Comparison of ENCODE assay signal across 26 mouse cellular contexts in the genomic region with DNA sequence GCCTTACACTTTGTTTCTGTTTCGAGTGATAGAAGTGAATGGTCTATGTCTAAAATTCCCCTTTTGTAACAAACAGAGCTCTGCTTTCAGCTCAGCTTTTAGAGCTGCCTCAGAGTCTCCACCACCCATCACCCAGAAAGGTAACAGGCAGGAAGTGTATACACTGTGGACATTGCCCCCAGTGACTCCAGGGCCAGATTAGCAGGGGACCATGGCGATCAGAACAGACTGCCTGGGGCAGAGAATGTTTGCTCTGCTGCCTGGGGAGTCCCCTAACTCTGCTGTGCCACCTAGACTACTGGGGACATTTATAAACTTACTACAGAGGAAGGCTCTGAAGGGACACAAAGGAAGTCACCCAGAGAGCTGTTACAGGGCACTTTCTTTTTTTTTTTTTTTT. TPM values are rescaled to one million over a fixed set of nuclear protein-coding genes. Genes with fewer than 3 reads are reported as not detected.
"Had no signal": no experiment of that assay in that cellular context is flagged by ENCODE, and none has a peak within 500 bp of the region (broad histone marks: within the 10 kb centered on the region; RNA-seq: fewer than 3 reads in every experiment).

No protein-coding gene starts in this region.

- H3K36me3 ChIP-seq: lung, embryonic 15.5 days; midbrain, embryonic 10.5 days; stomach, embryonic 15.5 days had no signal

- H3K9ac ChIP-seq: lung, embryonic 15.5 days; stomach, embryonic 15.5 days had no signal

- DNase-seq: kidney, adult 2 months; kidney, postnatal 25 days; layer of hippocampus, adult 9-11 months; lung, adult 18-20 months; lung, postnatal 10 days; lung, postnatal 36 days; midbrain, embryonic 14.5 days; right cerebral cortex, postnatal 25 days; spleen, adult 18-20 months; thymus, postnatal 36 days had no signal

- H3K27me3 ChIP-seq: lung, embryonic 15.5 days; megakaryocyte, embryonic 14.5 days; stomach, embryonic 15.5 days had no signal

- H3K4me2 ChIP-seq: lung, embryonic 15.5 days; stomach, embryonic 15.5 days had no signal

- ATAC-seq: intestine, postnatal 0 days had no signal

- H3K27ac ChIP-seq: kidney, postnatal 0 days; layer of hippocampus, adult 2 months; lung, embryonic 15.5 days; midbrain, embryonic 10.5 days; stomach, embryonic 15.5 days had no signal

- H3K4me3 ChIP-seq: layer of hippocampus, adult 2 months; lung, embryonic 15.5 days; megakaryocyte, embryonic 14.5 days; midbrain, embryonic 10.5 days; stomach, embryonic 15.5 days had no signal

- H3K9me3 ChIP-seq: lung, embryonic 15.5 days; midbrain, embryonic 10.5 days; stomach, embryonic 15.5 days had no signal

- H3K4me1 ChIP-seq: lung, embryonic 15.5 days; megakaryocyte, embryonic 14.5 days; midbrain, embryonic 10.5 days; stomach, embryonic 15.5 days had no signal

RNA-seq across cellular contexts. Expression of a gene that starts 2.3 kb away (rescaled TPM):
- polyA plus RNA-seq: intestine, embryonic 14.5 days; intestine, postnatal 0 days; kidney, adult 2 months; kidney, embryonic 14.5 days; kidney, postnatal 0 days; large intestine, adult 2 months; limb, embryonic 11.5 days; lung, embryonic 15.5 days; midbrain, embryonic 10.5 days; midbrain, embryonic 14.5 days; midbrain, postnatal 0 days; neural tube, embryonic 11.5 days; neural tube, embryonic 14.5 days; stomach, embryonic 15.5 days; urinary bladder, adult 2 months had no signal

RNA-seq across cellular contexts. Expression of a gene that starts 12.9 kb away (rescaled TPM):
- polyA plus RNA-seq: intestine, embryonic 14.5 days; intestine, postnatal 0 days; kidney, adult 2 months; kidney, embryonic 14.5 days; kidney, postnatal 0 days; large intestine, adult 2 months; limb, embryonic 11.5 days; limb, embryonic 14.5 days; lung, embryonic 15.5 days; midbrain, embryonic 10.5 days; midbrain, embryonic 14.5 days; midbrain, postnatal 0 days; neural tube, embryonic 11.5 days; neural tube, embryonic 14.5 days; stomach, embryonic 15.5 days; urinary bladder, adult 2 months had no signal

RNA-seq across cellular contexts. Expression of a gene that starts 31.6 kb away (rescaled TPM):
- polyA plus RNA-seq: intestine, embryonic 14.5 days; intestine, postnatal 0 days; kidney, adult 2 months; kidney, embryonic 14.5 days; kidney, postnatal 0 days; large intestine, adult 2 months; limb, embryonic 11.5 days; limb, embryonic 14.5 days; lung, embryonic 15.5 days; midbrain, embryonic 10.5 days; midbrain, embryonic 14.5 days; midbrain, postnatal 0 days; neural tube, embryonic 11.5 days; neural tube, embryonic 14.5 days; stomach, embryonic 15.5 days; urinary bladder, adult 2 months had no signal

RNA-seq across cellular contexts. Expression of a gene that starts 34.6 kb away (rescaled TPM):
- polyA plus RNA-seq: intestine, embryonic 14.5 days; intestine, postnatal 0 days; kidney, adult 2 months; kidney, embryonic 14.5 days; kidney, postnatal 0 days; large intestine, adult 2 months; limb, embryonic 11.5 days; limb, embryonic 14.5 days; lung, embryonic 15.5 days; midbrain, embryonic 10.5 days; midbrain, embryonic 14.5 days; midbrain, postnatal 0 days; neural tube, embryonic 11.5 days; neural tube, embryonic 14.5 days; stomach, embryonic 15.5 days; urinary bladder, adult 2 months had no signal
